Mouse (Mus musculus) heart, postnatal 4 days (tissue): Measurements from ENCODE around the gene Igsf3. TPM values are rescaled to one million over a fixed set of nuclear protein-coding genes. Genes with fewer than 3 reads are reported as not detected.

ENCODE experiments used
- DNase-seq: peaks from one replicate; pipeline ENCODE4 v3.0.0; 2021
- total RNA-seq, 2 experiments: library from RNA; stranded (reverse); gene quantifications; 2 replicates each; pipeline ENCODE4 v1.2.3; 2021

Gene Igsf3
- total RNA-seq, 2 experiments from 2014 or later = 26.9 to 29.8 TPM

DNA sequence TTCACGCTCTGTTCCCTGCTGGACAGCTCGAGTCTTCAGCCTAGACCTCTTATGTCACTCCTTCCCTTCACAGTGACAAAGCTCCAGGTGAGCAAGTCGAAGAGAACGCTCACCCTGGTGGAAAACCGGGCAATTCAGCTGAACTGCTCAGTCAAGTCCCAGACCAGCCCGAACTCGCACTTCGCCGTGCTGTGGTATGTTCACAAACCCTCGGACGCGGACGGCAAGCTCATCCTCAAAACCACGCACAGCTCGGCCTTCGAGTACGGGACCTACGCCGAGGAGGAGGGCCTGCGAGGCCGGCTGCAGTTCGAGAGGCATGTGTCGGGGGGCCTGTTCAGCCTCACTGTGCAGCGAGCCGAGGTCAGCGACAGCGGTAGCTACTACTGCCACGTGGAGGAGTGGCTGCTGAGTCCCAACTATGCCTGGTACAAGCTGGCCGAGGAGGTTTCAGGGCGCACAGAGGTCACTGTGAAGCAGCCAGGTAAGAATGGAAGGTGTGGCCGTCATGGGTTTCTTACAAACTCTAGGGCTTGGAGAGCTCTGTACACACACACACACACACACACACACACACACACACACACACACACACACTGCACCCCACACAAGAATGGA is 74.0 kb downstream of the Igsf3 start:
- DNase-seq = no peak

DNA sequence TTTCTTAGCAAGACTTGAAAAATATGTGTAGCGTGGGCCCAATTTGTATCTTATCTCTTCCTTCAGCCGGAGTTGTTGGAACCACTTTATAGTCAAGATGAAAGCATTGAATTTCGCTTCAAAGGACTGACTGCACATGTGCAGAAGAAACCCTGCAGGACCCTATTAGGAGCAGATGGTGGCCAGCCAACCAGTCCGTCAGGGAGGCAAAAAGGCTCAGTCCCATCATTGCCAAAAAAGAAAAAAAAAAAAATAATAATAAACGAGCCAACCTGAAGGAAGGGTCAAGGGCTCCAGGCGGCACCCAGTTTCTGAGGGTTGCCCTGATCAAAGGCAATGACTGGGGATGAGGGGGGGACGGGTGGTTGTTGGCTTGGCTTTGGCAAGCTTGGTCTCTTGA is 83.7 kb downstream of the Igsf3 start:
- DNase-seq = no peak

- DNase-seq = no peak
These were observed 84.2 kb downstream of the Igsf3 start for GRCm38 (mm10) chr3:101461046-101461445.

- no peak for DNase-seq
These were observed 84.9 kb downstream of the Igsf3 start for GRCm38 (mm10) chr3:101461816-101462215.

GRCm38 (mm10) chr3:101462294-101462693 is 85.4 kb downstream of the Igsf3 start:
- DNase-seq = peak; percentile 86

GRCm38 (mm10) chr3:101463491-101463890 is 86.6 kb downstream of the Igsf3 start:
- no peak for DNase-seq

- no peak for DNase-seq
These were observed 92.8 kb downstream of the Igsf3 start for GRCm38 (mm10) chr3:101469675-101470074.

DNA sequence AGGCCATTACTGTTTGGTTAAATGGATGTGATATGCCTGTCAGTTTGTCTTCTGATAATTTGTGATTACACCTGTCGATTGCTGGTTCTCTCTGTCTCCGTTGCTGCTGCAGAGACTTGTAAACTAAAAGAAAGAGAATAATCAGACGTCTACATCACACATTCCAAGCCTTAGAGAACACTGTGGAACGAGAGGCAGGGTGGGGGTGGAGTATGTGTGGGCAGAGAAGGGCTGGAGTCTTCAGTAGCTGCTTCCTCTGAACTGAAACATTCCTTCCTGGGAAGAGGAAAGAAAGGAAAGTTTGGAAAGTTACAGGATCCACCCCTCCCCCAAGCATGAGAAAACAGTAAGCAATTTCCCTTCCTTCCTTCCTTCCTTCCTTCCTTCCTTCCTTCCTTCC is 95.0 kb downstream of the Igsf3 start:
- no peak for DNase-seq

DNA sequence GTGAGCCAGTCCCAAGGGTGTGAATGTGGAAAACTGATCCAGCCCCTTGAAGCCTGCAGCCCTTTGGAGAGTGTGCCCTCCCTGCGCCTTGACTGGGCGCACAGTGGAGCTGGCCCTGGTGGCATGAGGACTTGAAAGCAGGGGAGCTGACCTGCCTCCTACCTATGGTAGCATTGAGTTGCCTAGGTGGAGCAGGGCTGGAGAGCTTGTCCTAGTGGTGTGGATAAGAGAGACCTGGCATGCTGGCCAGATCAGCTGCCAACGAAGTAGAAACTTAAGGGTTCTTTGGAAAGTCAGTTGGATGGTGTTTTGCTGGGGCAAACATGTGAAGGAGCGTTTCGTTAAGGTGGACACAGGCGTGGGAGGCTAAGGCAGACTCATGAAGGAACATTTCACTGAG is 105.1 kb downstream of the Igsf3 start:
- no peak for DNase-seq

- DNase-seq = no peak
These were observed 106.5 kb downstream of the Igsf3 start for GRCm38 (mm10) chr3:101483256-101483983.

GRCm38 (mm10) chr3:101486054-101486765 is 109.3 kb downstream of the Igsf3 start:
- DNase-seq = no peak

DNA sequence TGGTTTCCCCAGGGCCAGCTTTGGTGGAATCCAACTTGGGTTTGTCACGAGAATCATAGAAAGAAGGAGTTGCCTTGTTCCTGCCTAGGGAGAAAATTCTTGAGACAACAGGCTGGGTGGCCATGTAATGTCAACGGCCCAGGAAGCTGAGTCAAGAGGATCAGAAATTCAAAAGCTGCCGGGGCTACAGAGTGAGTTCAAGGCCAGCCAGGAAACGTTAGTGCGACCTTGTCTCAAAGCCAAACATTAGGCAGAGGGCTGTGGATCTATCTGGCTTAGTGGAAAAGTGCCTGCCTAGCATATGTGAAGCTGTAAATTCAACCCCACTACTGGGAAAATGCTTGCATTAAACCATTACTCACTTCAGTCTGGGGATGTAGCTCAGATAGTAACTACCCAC is 110.6 kb downstream of the Igsf3 start:
- no peak for DNase-seq

DNA sequence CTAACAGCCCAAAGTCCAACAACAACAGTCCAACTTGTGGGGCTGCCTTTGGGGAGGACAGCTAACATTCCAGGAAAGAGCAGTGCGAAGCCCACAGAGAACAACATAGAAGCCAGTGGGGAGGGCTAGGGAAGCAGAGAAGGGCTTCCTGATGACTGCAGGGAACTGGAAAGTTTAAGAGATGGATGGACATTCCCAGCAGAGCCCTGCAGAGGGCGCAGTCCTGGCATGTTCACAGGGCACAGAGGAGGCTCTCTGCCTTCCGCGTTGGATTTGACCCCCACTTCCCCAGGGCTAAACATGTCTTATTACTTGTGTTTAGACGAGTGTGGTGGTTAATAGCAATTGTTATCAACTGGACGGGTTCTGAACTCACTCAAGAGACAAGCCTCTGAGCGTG is 111.3 kb downstream of the Igsf3 start:
- DNase-seq = no peak

- DNase-seq = no peak
These were observed 113.6 kb downstream of the Igsf3 start for GRCm38 (mm10) chr3:101490515-101490914.

GRCm38 (mm10) chr3:101492908-101493307 is 116.0 kb downstream of the Igsf3 start:
- no peak for DNase-seq

DNA sequence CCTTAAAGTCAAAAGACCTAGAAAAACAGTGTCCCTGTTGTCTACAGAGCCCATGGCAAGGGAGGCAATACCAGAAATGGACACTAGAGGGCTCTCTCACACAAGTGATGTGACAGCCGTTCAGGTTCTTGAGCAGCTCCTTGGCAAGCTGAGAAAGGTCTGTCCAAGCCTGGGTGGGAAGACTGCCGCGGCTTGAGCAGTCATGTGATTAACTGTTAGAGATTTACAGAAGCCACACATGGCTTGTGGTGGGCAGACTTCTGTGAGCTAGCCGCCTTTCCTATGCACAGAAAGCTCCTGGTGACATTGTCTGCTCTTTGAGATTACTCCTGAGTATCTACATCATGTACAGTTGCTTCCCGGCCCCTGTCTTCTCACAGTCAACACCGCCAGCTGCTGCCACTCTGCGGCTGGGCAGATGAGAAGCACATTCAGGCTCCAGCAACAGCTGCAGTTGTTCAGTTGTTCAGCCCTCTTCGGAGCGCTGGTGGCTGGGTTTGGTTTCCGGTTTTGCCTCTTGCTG is 117.1 kb downstream of the Igsf3 start:
- DNase-seq = peak; percentile 94

GRCm38 (mm10) chr3:101497432-101498030 is 120.6 kb downstream of the Igsf3 start:
- DNase-seq = no peak

DNA sequence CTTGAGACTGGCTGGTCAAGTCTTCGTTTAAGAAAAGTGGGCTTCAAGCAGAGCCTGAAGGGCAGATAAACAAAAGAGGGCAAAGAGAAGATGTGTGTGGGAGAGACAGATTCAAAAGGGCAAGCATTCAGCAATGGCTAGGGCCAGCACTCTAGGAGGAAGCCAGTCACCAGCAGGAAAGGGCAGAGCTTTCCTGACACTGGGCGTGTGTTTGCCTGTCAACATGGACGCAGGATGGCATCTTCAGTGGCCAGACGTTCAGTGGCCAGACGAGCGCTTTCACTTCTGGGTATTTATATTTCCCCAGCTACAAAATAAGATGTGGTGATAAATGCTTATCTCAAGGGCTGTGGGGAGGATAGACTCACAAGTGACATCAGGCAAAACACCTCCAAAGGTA is 123.0 kb downstream of the Igsf3 start:
- DNase-seq = no peak

DNA sequence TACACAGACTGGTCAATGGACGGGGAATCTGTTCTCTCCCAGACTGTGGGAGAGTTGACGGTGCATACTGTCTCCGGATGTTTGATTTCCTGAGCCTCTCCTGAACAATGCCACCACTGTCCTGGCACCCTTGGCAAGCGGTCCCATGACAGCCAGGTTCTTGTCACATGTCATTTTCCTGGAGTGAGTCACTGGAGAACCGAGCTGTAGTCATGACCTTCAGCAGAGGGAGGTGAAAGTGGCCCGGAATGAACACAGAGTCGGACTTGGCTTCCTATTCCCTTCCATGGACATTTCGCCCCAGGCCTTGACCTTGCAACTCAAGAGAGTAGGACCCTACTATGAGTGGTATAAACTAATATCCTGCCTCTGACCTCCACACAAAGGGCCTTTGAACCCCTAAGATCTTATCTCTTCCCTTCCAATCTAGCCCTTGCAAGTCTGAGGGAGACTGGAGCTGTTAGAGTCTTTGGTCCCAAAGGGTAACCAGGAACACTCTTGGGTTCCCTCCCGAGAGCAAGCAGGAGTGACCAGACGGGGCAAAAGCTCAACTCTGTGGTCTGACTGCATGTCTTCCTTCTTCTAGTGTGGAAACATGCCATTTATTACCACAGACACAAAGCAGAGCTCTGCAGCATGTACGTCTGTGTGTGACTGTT is 123.6 kb downstream of the Igsf3 start:
- peak; percentile 66 for DNase-seq

DNA sequence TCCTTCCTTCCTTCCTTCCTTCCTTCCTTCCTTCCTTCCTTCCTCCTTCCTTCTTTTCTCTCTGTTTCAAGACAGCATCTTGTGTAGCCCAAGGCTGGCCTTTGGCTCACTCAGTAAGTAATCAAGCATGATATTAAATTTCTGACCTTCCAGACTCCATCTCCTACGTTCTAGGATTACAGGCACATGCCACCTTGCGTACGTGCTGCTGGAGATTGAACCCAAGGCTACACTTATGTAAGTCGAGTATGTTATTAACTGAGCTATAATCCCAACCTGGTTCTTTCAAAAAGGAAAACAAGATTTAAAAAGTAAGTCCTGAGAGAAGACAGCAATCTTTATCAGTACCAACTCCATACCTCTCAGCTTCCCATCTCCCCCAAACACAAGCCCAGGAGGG is 124.7 kb downstream of the Igsf3 start:
- DNase-seq = no peak

- DNase-seq = no peak
These were observed 125.3 kb downstream of the Igsf3 start for GRCm38 (mm10) chr3:101502086-101502760.

- peak; percentile 96 for DNase-seq
These were observed 129.3 kb downstream of the Igsf3 start for GRCm38 (mm10) chr3:101506179-101506578.
